Mouse (Mus musculus) ovary, postnatal 14 days (tissue): ENCODE results near the gene Rap1gap.

Source experiments
- DNase-seq: peaks from one replicate; pipeline ENCODE4 v3.0.0; 2022; ENCODE audit warnings: low spot score

Rap1gap gene

DNA sequence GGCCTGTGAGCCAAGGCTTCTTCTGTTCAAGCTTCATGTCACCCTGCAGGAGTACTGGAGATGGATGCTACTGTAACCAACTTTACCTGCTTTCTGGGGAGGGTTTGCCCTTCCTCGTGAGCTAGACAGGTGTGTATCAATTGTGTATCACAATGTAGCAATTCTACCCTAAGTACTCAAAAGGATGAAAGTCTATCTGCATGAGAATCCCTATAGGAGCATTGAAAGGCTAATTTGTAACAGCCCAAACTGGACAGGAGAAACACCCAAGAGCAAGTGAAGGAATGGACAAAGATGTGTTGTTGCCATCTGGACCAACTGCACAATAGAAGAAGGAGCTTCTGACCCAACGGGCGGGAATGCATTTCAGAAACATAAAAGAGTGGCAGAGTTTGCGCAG, 113.3 kb downstream of the Rap1gap start:
- no peak for DNase-seq

DNA sequence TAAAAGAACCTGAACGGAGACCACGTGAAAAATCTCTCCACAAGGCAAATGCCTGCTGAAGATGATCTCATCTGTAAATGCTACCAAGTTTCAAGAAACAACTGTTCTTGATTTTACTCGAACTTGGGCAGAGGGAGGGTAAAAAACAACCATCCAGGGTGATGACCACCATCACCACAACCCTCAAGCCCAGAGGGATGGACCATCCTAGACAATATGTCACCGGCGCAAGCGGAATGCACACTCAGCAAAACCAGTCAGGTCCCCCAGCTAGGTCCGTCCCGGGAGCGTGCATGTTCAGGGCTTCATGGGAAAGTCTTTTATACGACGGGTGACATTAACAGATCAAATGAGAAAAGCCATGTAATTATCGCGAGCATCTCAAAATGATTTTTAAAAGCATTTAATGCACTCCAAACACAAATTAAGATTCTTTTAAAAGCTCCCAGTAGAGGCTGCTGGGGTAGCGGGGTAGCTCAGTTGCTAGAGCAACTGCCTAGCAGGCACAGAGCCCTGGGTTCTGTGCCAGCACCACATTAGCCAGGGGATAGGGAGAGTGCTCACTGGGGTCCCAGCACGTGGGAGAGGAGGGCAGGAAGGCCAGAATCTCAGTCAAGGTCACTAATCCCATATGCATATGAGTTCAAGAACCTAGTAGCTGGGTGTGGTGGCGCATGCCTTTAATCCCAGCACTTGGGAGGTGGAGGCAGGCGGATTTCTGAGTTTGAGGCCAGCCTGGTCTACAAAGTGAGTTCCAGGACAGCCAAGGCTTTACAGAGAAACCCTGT, 114.1 kb downstream of the Rap1gap start:
- DNase-seq: no peak
